Mouse (Mus musculus): ENCODE measurements around the gene Pced1a. TPM values are rescaled to one million over a fixed set of nuclear protein-coding genes. Genes with fewer than 3 reads are reported as not detected.
"Not testable (repeated sequence)": the region's sequence is repeated elsewhere in the genome, so short reads cannot be mapped to it uniquely, and the experiment has no call there.

The Pced1a gene
- total and polyA plus RNA-seq, 2 experiments = 6.3 to 29.0 TPM

- Histone ChIP-seq H3K4me1 (ENCODE audit: control insufficient read depth, insufficient read depth, low read length) (no peaks in the 10 kb centered on the region), H3K79me2 (ENCODE audit: control insufficient read depth, insufficient read depth, low read length) (no peaks in the 10 kb centered on the region), H3K27me3 (ENCODE audit: control insufficient read depth, insufficient read depth, low read length) (no peaks in the 10 kb centered on the region), H3K9ac (ENCODE audit: low read depth, low read length) (no peak overlapping the region), H3K4me3 (ENCODE audit: insufficient read depth, low read depth, low read length) (no peak overlapping the region), H3K36me3 (ENCODE audit: control insufficient read depth, insufficient read depth, low read length) (no peaks in the 10 kb centered on the region), H3K27ac (replicated peaks; ENCODE audit: insufficient read depth, low read depth, low read length) (no peak overlapping the region)
- TF ChIP-seq POLR2A (IDR thresholded peaks at IDR 0.05; ENCODE audit: extremely low read depth, insufficient read depth, low read length) (no peak), CTCF (IDR thresholded peaks at IDR 0.05; ENCODE audit: low read depth, low read length) (no peak)
- DNase-seq (ENCODE audit: extremely low read depth, low read depth, low spot score) = no peak
- WGBS = 69% methylated on average over 6 of the region's 6 CpGs
Measured at GRCm38 (mm10) chr2:130383895-130384294, 40.6 kb downstream of the Pced1a start.

GRCm38 (mm10) chr2:130383205-130383604 is 41.3 kb downstream of the Pced1a start:
- TF ChIP-seq CTCF (IDR thresholded peaks at IDR 0.05; ENCODE audit: low read depth, low read length) (no peak), POLR2A (IDR thresholded peaks at IDR 0.05; ENCODE audit: extremely low read depth, insufficient read depth, low read length) (no peak)
- no peaks in the 10 kb centered on the region for H3K36me3 ChIP-seq (ENCODE audit: control insufficient read depth, insufficient read depth, low read length)
- no peaks in the 10 kb centered on the region for H3K4me1 ChIP-seq (ENCODE audit: control insufficient read depth, insufficient read depth, low read length)
- no peak overlapping the region for H3K27ac ChIP-seq (replicated peaks; ENCODE audit: insufficient read depth, low read depth, low read length)
- H3K9ac ChIP-seq (ENCODE audit: low read depth, low read length) = no peak overlapping the region
- H3K79me2 ChIP-seq (ENCODE audit: control insufficient read depth, insufficient read depth, low read length) = no peaks in the 10 kb centered on the region
- no peak for DNase-seq (ENCODE audit: extremely low read depth, low read depth, low spot score)
- WGBS = 62% methylated on average over 3 of the region's 3 CpGs
- no peak overlapping the region for H3K4me3 ChIP-seq (ENCODE audit: insufficient read depth, low read depth, low read length)
- H3K27me3 ChIP-seq (ENCODE audit: control insufficient read depth, insufficient read depth, low read length) = no peaks in the 10 kb centered on the region

- 72% methylated on average over 4 of the region's 4 CpGs for WGBS
- Histone ChIP-seq H3K79me2 (ENCODE audit: control insufficient read depth, insufficient read depth, low read length) (no peaks in the 10 kb centered on the region), H3K4me1 (ENCODE audit: control insufficient read depth, insufficient read depth, low read length) (no peaks in the 10 kb centered on the region), H3K9ac (ENCODE audit: low read depth, low read length) (no peak overlapping the region), H3K4me3 (ENCODE audit: insufficient read depth, low read depth, low read length) (no peak overlapping the region), H3K36me3 (ENCODE audit: control insufficient read depth, insufficient read depth, low read length) (no peaks in the 10 kb centered on the region), H3K27me3 (ENCODE audit: control insufficient read depth, insufficient read depth, low read length) (no peaks in the 10 kb centered on the region), H3K27ac (replicated peaks; ENCODE audit: insufficient read depth, low read depth, low read length) (no peak overlapping the region)
- DNase-seq (ENCODE audit: extremely low read depth, low read depth, low spot score) = no peak
- no peak for TF ChIP-seq POLR2A (IDR thresholded peaks at IDR 0.05; ENCODE audit: extremely low read depth, insufficient read depth, low read length)
- TF ChIP-seq CTCF (IDR thresholded peaks at IDR 0.05; ENCODE audit: low read depth, low read length) = no peak
Measured at GRCm38 (mm10) chr2:130374951-130375350, 49.5 kb downstream of the Pced1a start.

GRCm38 (mm10) chr2:130373026-130373425 is 51.5 kb downstream of the Pced1a start:
- H3K27ac ChIP-seq (replicated peaks; ENCODE audit: insufficient read depth, low read depth, low read length); H3K9ac ChIP-seq (ENCODE audit: low read depth, low read length); H3K4me3 ChIP-seq (ENCODE audit: insufficient read depth, low read depth, low read length); H3K4me1 ChIP-seq (ENCODE audit: control insufficient read depth, insufficient read depth, low read length); H3K27me3 ChIP-seq (ENCODE audit: control insufficient read depth, insufficient read depth, low read length); DNase-seq (ENCODE audit: extremely low read depth, low read depth, low spot score); H3K79me2 ChIP-seq (ENCODE audit: control insufficient read depth, insufficient read depth, low read length); H3K36me3 ChIP-seq (ENCODE audit: control insufficient read depth, insufficient read depth, low read length): not testable (repeated sequence)
- WGBS = 41% methylated on average over 1 of the region's 1 CpGs

- Histone ChIP-seq H3K36me3 (ENCODE audit: control insufficient read depth, insufficient read depth, low read length) (no peaks in the 10 kb centered on the region), H3K9ac (ENCODE audit: low read depth, low read length) (no peak overlapping the region), H3K27ac (replicated peaks; ENCODE audit: insufficient read depth, low read depth, low read length) (no peak overlapping the region), H3K79me2 (ENCODE audit: control insufficient read depth, insufficient read depth, low read length) (no peaks in the 10 kb centered on the region), H3K4me3 (ENCODE audit: insufficient read depth, low read depth, low read length) (no peak overlapping the region), H3K4me1 (ENCODE audit: control insufficient read depth, insufficient read depth, low read length) (no peaks in the 10 kb centered on the region), H3K27me3 (ENCODE audit: control insufficient read depth, insufficient read depth, low read length) (peaks cover 13% of the 10 kb centered on the region; the same call in 1 of the 2 replicates)
- DNase-seq (ENCODE audit: extremely low read depth, low read depth, low spot score) = no peak
- TF ChIP-seq POLR2A (IDR thresholded peaks at IDR 0.05; ENCODE audit: extremely low read depth, insufficient read depth, low read length) (no peak), CTCF (IDR thresholded peaks at IDR 0.05; ENCODE audit: low read depth, low read length) (no peak)
- WGBS = 48% methylated on average over 4 of the region's 4 CpGs
Measured at GRCm38 (mm10) chr2:130367386-130367785, 57.1 kb downstream of the Pced1a start.

Other genes with a start within 250 kb of the Pced1a start
- 53.6 and 72.0 TPM in 2 replicates for gene Snrpb, start 245.3 kb downstream of the Pced1a start, total RNA-seq (2014; rRNA removed)
- gene Snrpb, start 245.3 kb downstream of the Pced1a start, polyA plus RNA-seq (2012; rRNA removed) = 143 and 209 TPM in 2 replicates
- not detected in 2 replicates for gene Tmc2, start 229.5 kb downstream of the Pced1a start, total RNA-seq (2014; rRNA removed)
- gene Tmc2, start 229.5 kb downstream of the Pced1a start, polyA plus RNA-seq (2012; rRNA removed) = not detected in 2 replicates
- 12.2 and 12.6 TPM in 2 replicates for gene Nop56, start 150.3 kb downstream of the Pced1a start, total RNA-seq (2014; rRNA removed)
- gene Nop56, start 150.3 kb downstream of the Pced1a start, polyA plus RNA-seq (2012; rRNA removed) = 15.1 and 27.0 TPM in 2 replicates
- gene Idh3b, start 140.2 kb downstream of the Pced1a start, total RNA-seq (2014; rRNA removed) = 288 and 295 TPM in 2 replicates
- 230 and 257 TPM in 2 replicates for gene Idh3b, start 140.2 kb downstream of the Pced1a start, polyA plus RNA-seq (2012; rRNA removed)
- 0.07 and 0.09 TPM in 2 replicates for gene Ebf4, start 129.5 kb downstream of the Pced1a start, total RNA-seq (2014; rRNA removed)
- gene Ebf4, start 129.5 kb downstream of the Pced1a start, polyA plus RNA-seq (2012; rRNA removed) = 0.19 and 0.22 TPM in 2 replicates
- 0.46 and 0.54 TPM in 2 replicates for gene Cpxm1, start 27.1 kb downstream of the Pced1a start, total RNA-seq (2014; rRNA removed)
- gene Cpxm1, start 27.1 kb downstream of the Pced1a start, polyA plus RNA-seq (2012; rRNA removed) = 1.4 and 1.6 TPM in 2 replicates
- not detected in 2 replicates for gene Gm28372, start 19.5 kb downstream of the Pced1a start, total RNA-seq (2014; rRNA removed)
- not detected in 2 replicates for gene Gm28372, start 19.5 kb downstream of the Pced1a start, polyA plus RNA-seq (2012; rRNA removed)
- not detected in 2 replicates for gene 1700020A23Rik, start 19.4 kb downstream of the Pced1a start, total RNA-seq (2014; rRNA removed)
- gene 1700020A23Rik, start 19.4 kb downstream of the Pced1a start, polyA plus RNA-seq (2012; rRNA removed) = not detected in 2 replicates
- not detected in 2 replicates for gene Tmem239, start 18.2 kb downstream of the Pced1a start, total RNA-seq (2014; rRNA removed)
- not detected in 2 replicates for gene Tmem239, start 18.2 kb downstream of the Pced1a start, polyA plus RNA-seq (2012; rRNA removed)
- 25.6 and 27.2 TPM in 2 replicates for gene Vps16, start 362 bp downstream of the Pced1a start, total RNA-seq (2014; rRNA removed)
- gene Vps16, start 362 bp downstream of the Pced1a start, polyA plus RNA-seq (2012; rRNA removed) = 22.6 and 43.2 TPM in 2 replicates
- gene Ptpra, start 25.6 kb upstream of the Pced1a start, total RNA-seq (2014; rRNA removed) = 24.8 and 25.9 TPM in 2 replicates
- 19.6 and 23.9 TPM in 2 replicates for gene Ptpra, start 25.6 kb upstream of the Pced1a start, polyA plus RNA-seq (2012; rRNA removed)
- 10.9 and 15.7 TPM in 2 replicates for gene Mrps26, start 139.0 kb upstream of the Pced1a start, total RNA-seq (2014; rRNA removed)
- 38.1 and 38.4 TPM in 2 replicates for gene Mrps26, start 139.0 kb upstream of the Pced1a start, polyA plus RNA-seq (2012; rRNA removed)
- gene Oxt, start 151.5 kb upstream of the Pced1a start, total RNA-seq (2014; rRNA removed) = not detected in 2 replicates
- gene Oxt, start 151.5 kb upstream of the Pced1a start, polyA plus RNA-seq (2012; rRNA removed) = not detected in 2 replicates
- gene Avp, start 157.9 kb upstream of the Pced1a start, total RNA-seq (2014; rRNA removed) = not detected in 2 replicates
- not detected in 2 replicates for gene Avp, start 157.9 kb upstream of the Pced1a start, polyA plus RNA-seq (2012; rRNA removed)
- 6.3 and 6.7 TPM in 2 replicates for gene Fastkd5, start 205.3 kb upstream of the Pced1a start, total RNA-seq (2014; rRNA removed)
- gene Fastkd5, start 205.3 kb upstream of the Pced1a start, polyA plus RNA-seq (2012; rRNA removed) = 2.0 and 2.1 TPM in 2 replicates
- gene Ubox5, start 205.3 kb upstream of the Pced1a start, total RNA-seq (2014; rRNA removed) = 1.0 and 1.8 TPM in 2 replicates
- gene Ubox5, start 205.3 kb upstream of the Pced1a start, polyA plus RNA-seq (2012; rRNA removed) = 3.4 and 3.7 TPM in 2 replicates
- 8.0 and 11.3 TPM in 2 replicates for gene Lzts3, start 218.1 kb upstream of the Pced1a start, total RNA-seq (2014; rRNA removed)
- 26.9 and 30.7 TPM in 2 replicates for gene Lzts3, start 218.1 kb upstream of the Pced1a start, polyA plus RNA-seq (2012; rRNA removed)
- gene Ddrgk1, start 240.0 kb upstream of the Pced1a start, total RNA-seq (2014; rRNA removed) = 67.1 and 86.0 TPM in 2 replicates
- gene Ddrgk1, start 240.0 kb upstream of the Pced1a start, polyA plus RNA-seq (2012; rRNA removed) = 138 and 165 TPM in 2 replicates
- gene Itpa, start 242.9 kb upstream of the Pced1a start, total RNA-seq (2014; rRNA removed) = 30.9 and 33.8 TPM in 2 replicates
- gene Itpa, start 242.9 kb upstream of the Pced1a start, polyA plus RNA-seq (2012; rRNA removed) = 22.3 and 24.1 TPM in 2 replicates

Data from liver, adult 2 months (tissue).